Mouse (Mus musculus): ENCODE data around the gene Gm20388. TPM values are rescaled to one million over a fixed set of nuclear protein-coding genes. Genes with fewer than 3 reads are reported as not detected.

The Gm20388 gene
- polyA plus RNA-seq, 1 experiment from 2014 or later, result 4.4 TPM

DNA sequence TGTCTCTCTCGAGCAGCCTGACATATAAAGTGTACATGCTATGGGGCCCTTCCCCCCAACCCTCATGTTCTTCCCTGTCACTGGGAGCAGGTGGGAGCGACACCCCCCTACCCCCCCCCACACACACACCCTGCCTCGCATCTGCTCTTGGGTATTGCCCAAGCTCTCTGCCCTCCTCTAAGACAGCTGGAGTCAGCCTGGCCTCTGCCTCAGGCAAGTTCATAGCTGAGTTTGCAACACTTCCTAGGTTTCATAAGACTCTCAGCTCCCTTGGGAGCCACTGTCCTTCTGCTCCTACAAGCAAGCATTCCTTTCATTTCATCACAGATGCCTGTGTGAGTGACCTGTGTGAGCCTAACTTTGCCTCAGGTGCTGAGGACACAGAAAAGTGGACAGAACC, 2009.1 kb downstream of the Gm20388 start:
- H3K27me3 ChIP-seq, result no peaks in the 10 kb centered on the region
- no peak for ATAC-seq
- no peak overlapping the region for H3K4me2 ChIP-seq (replicated peaks)
- no peak overlapping the region for H3K27ac ChIP-seq
- no peaks in the 10 kb centered on the region for H3K9me3 ChIP-seq
- no peak overlapping the region for H3K4me3 ChIP-seq (replicated peaks)
- 55% methylated on average over 3 of the region's 3 CpGs for WGBS
- peaks cover 8% of the 10 kb centered on the region; the same call in 1 of the 2 replicates for H3K4me1 ChIP-seq (replicated peaks)
- H3K36me3 ChIP-seq, result no peaks in the 10 kb centered on the region
- H3K9ac ChIP-seq (replicated peaks), result no peak overlapping the region

DNA sequence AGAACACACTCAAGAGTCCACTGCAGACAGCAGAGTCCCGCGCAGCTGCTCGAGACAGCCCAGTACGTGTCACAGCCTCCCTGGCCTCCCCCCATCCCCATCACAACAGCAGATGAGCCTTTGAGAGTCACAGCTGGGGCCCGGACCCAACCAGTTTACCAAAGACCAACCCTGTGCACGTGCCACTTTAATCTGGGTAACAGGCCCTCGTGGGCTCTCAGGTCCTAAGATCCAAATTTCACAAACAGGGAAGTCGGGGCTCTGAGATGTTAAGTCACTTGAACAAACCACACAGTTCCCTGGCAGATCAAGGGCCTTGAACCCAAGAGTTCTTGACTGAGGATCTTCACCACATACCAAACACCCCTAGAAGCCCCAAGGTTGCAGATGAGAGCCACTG, 2010.9 kb downstream of the Gm20388 start:
- H3K9me3 ChIP-seq, result no peaks in the 10 kb centered on the region
- no peaks in the 10 kb centered on the region for H3K27me3 ChIP-seq
- H3K4me1 ChIP-seq (replicated peaks), result peaks cover 8% of the 10 kb centered on the region; the same call in 1 of the 2 replicates
- ATAC-seq, result no peak
- no peak overlapping the region for H3K4me3 ChIP-seq (replicated peaks)
- peak overlapping the region; percentile 30; the same call in 1 of the 2 replicates for H3K27ac ChIP-seq
- no peak overlapping the region for H3K9ac ChIP-seq (replicated peaks)
- H3K4me2 ChIP-seq (replicated peaks), result no peak overlapping the region
- H3K36me3 ChIP-seq, result no peaks in the 10 kb centered on the region
- WGBS, result 74% methylated on average over 8 of the region's 8 CpGs

DNA sequence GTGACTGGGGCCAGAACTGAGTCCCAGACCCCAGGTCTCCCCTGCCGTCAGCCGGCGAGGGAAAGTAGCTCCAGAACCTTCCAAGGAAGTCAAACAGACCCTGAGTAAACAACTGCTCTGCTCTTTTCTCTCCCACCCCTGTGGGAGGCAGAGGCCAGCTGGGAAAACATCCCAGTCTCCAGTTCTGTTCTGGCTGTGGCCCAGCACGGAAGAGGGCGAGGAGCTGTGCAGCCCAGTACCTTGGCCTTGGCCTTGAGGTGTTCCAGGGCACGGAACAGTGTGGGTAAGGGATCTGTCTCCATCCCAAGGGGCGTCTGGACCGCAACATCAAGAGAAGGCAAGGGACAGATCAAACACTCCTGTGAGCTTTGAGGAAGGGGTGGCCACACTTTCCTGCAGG, 2011.5 kb downstream of the Gm20388 start:
- Histone ChIP-seq H3K9me3 (no peaks in the 10 kb centered on the region), H3K4me1 (replicated peaks) (peaks cover 8% of the 10 kb centered on the region; the same call in 1 of the 2 replicates), H3K36me3 (no peaks in the 10 kb centered on the region), H3K9ac (replicated peaks) (no peak overlapping the region), H3K27ac (0 out of 2 replicates have a peak overlapping the region, but pooled peaks have one; percentile 30), H3K4me2 (replicated peaks) (no peak overlapping the region), H3K27me3 (no peaks in the 10 kb centered on the region), H3K4me3 (replicated peaks) (no peak overlapping the region)
- ATAC-seq, result 0 out of 2 replicates have a peak, but pooled peaks have one; percentile 46
- WGBS, result 79% methylated on average over 8 of the region's 8 CpGs

DNA sequence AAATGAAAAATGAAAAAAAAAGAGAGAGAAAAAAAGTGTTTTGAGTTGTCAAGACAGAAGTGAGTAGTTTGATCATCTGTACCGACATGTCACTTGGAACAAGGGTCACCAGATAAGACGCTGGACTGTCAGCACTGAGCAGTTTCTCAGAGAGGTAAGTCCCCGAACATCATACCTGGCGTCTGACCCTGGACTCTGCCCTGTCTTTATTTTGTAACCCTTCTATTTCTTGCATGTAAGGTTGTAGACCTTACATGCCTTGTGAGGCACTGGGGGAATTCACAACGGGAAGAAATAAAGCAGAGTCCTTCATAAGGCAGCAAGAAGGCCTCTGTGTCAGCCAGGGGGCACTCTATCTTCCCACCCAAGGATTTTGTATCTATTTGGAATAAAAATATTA, 2014.0 kb downstream of the Gm20388 start:
- 92% methylated on average over 5 of the region's 5 CpGs for WGBS
- no peak for ATAC-seq
- H3K27ac ChIP-seq, result no peak overlapping the region
- H3K27me3 ChIP-seq, result no peaks in the 10 kb centered on the region
- H3K9me3 ChIP-seq, result no peaks in the 10 kb centered on the region
- peaks cover 4% of the 10 kb centered on the region; the same call in 1 of the 2 replicates for H3K4me1 ChIP-seq (replicated peaks)
- no peak overlapping the region for H3K4me3 ChIP-seq (replicated peaks)
- no peak overlapping the region for H3K4me2 ChIP-seq (replicated peaks)
- H3K36me3 ChIP-seq, result no peaks in the 10 kb centered on the region
- no peak overlapping the region for H3K9ac ChIP-seq (replicated peaks)

DNA sequence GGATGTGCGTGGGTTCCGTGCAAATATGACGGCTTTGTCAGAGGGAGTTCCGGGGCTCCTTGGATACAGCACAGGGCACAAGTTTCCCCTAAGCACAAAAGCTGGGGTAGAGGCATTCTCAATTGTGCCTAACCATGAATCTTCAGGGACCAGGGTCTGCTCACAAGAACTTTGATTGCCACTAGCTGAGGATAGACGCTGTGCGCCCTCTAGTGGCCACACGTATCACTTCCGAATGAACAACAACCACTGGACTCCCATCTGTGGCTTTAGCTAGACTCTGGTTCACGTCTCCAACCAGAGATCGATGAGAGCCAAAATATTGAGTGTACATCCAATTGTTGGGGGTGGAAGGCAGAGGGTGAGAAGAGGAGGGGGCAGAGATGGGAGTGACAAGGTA, 2015.0 kb downstream of the Gm20388 start:
- 30% methylated on average over 10 of the region's 10 CpGs for WGBS
- peak; percentile 24 for ATAC-seq

DNA sequence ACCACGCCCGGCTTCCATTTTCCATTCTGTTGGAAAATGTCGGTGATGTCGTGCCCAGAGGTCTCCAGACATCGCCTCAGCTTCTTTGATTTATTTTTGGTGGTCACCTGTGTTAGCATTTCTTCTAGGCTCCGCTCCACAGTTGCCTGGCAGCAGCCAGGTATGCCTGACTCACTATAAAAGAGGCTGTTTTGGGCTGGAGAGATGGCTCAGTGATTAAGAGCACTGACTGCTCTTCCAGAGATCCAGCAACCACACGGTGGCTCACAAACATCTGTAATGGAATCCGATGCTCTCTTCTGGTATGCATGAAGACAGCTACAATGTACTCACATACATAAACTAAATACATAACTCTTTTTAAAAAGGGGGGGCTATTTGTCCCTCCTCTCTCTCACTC, 2015.6 kb downstream of the Gm20388 start:
- H3K9me3 ChIP-seq, result no peaks in the 10 kb centered on the region
- H3K4me3 ChIP-seq (replicated peaks), result no peak overlapping the region
- ATAC-seq, result no peak
- no peaks in the 10 kb centered on the region for H3K4me1 ChIP-seq (replicated peaks)
- H3K36me3 ChIP-seq, result no peaks in the 10 kb centered on the region
- no peak overlapping the region for H3K9ac ChIP-seq (replicated peaks)
- H3K27me3 ChIP-seq, result no peaks in the 10 kb centered on the region
- no peak overlapping the region for H3K27ac ChIP-seq
- 69% methylated on average over 8 of the region's 8 CpGs for WGBS
- H3K4me2 ChIP-seq (replicated peaks), result no peak overlapping the region

More for the DNA sequence above, 2015.0 kb downstream of the Gm20388 start:
- Histone ChIP-seq H3K4me1 (replicated peaks) (no peaks in the 10 kb centered on the region), H3K9me3 (no peaks in the 10 kb centered on the region), H3K36me3 (no peaks in the 10 kb centered on the region), H3K27me3 (no peaks in the 10 kb centered on the region), H3K9ac (replicated peaks) (no peak overlapping the region), H3K27ac (no peak overlapping the region), H3K4me3 (replicated peaks) (no peak overlapping the region), H3K4me2 (replicated peaks) (no peak overlapping the region)

DNA sequence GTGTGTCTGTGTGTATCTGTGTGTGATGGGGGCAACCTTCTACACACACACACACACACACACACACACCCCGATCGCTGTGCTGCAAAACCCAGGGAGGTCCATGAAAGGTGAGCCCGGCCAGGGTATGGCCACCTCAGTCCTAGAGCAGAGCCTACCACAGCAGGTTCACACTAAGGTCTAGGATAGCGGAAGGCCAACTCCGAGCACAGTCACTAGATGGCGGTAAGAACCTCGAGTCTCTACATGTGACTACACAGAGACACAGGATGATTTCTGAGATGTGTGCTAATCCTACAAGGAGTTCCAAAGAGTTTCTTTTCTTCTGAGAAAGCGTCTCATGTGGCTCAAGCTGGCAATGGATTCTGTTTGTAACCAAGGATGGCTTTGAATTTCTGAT, 2016.7 kb downstream of the Gm20388 start:
- no peaks in the 10 kb centered on the region for H3K36me3 ChIP-seq
- H3K4me1 ChIP-seq (replicated peaks), result no peaks in the 10 kb centered on the region; the same call in 1 of the 2 replicates
- no peak overlapping the region for H3K27ac ChIP-seq
- no peak overlapping the region for H3K9ac ChIP-seq (replicated peaks)
- H3K4me3 ChIP-seq (replicated peaks), result no peak overlapping the region
- ATAC-seq, result peak; percentile 51; the same call in 1 of the 2 replicates
- no peak overlapping the region for H3K4me2 ChIP-seq (replicated peaks)
- 48% methylated on average over 8 of the region's 8 CpGs for WGBS
- H3K27me3 ChIP-seq, result no peaks in the 10 kb centered on the region
- H3K9me3 ChIP-seq, result no peaks in the 10 kb centered on the region

DNA sequence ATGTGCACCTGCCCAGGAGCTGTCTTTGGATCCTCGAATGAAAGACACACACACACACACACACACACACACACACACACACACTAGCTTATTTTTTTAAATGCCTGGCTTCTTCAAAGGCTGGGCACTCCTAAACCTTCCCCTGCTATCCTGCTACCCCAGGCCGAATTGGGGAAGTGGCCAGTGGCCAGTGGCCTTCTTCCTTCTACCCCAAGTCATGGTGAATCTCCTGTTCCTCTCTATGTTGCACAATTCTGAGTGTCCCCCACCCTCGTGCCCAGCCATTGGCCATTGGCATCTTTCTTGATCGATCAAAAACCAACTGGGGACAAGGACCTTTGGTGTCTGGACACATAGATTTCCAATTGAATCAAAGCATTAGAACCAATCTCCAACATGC, 2019.4 kb downstream of the Gm20388 start:
- 81% methylated on average over 4 of the region's 4 CpGs for WGBS
- no peaks in the 10 kb centered on the region for H3K9me3 ChIP-seq
- H3K4me2 ChIP-seq (replicated peaks), result no peak overlapping the region
- H3K27ac ChIP-seq, result no peak overlapping the region
- H3K9ac ChIP-seq (replicated peaks), result no peak overlapping the region
- peaks cover 11% of the 10 kb centered on the region for H3K4me1 ChIP-seq (replicated peaks)
- ATAC-seq, result no peak
- no peaks in the 10 kb centered on the region for H3K27me3 ChIP-seq
- H3K4me3 ChIP-seq (replicated peaks), result no peak overlapping the region
- no peaks in the 10 kb centered on the region for H3K36me3 ChIP-seq

DNA sequence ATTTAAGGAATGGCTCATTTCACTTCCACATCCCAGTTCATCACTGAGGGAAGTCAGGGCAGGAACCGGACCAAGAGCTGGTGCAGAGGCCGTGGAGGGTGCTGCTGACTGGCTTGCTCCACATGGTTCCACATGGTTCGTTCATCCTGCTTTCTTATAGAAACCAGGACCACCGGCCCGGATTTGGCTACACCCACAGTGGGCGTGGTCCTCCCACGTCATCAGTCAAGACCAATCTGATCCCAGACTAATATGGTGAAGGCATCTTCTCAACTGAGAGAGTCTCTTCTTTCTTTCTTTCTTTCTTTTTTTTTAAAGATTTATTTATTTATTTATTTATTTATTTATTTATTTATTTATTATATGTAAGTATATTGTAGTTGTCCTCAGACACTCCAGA, 2020.9 kb downstream of the Gm20388 start:
- Histone ChIP-seq H3K4me2 (replicated peaks) (no peak overlapping the region), H3K27me3 (no peaks in the 10 kb centered on the region), H3K9me3 (no peaks in the 10 kb centered on the region), H3K4me1 (replicated peaks) (peaks cover 27% of the 10 kb centered on the region), H3K9ac (replicated peaks) (no peak overlapping the region), H3K4me3 (replicated peaks) (no peak overlapping the region), H3K27ac (no peak overlapping the region), H3K36me3 (no peaks in the 10 kb centered on the region)
- ATAC-seq, result no peak
- 85% methylated on average over 7 of the region's 7 CpGs for WGBS

DNA sequence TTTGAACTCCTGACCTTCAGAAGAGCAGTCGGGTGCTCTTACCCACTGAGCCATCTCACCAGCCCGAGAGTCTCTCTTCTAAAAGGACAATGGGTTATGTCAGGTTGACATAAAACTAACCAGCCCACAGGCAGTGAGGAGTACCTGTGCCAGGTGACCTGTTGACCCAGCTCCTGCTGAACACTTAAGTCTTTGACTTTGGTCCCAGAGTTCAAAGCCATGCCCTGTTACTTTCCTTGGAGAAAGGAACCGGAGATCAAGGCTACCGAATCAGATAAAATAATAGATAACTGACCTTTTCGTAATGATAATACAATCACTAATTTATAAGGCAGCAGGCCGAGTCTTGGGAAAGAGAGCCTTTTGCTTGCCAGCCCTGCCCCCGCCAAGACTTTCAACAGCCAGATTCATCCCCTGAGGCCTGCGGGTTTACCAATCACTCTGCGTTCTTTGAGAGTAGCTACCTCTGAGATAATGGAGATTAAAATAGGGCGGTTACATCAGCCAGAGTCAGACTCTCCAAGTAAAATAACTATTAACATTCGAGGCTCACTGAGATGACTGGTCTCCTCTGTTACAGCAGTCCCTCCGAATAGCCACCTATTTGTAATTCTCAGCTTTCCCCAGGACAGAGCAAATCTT, 2021.5 kb downstream of the Gm20388 start:
- no peak overlapping the region for H3K4me2 ChIP-seq (replicated peaks)
- no peaks in the 10 kb centered on the region for H3K9me3 ChIP-seq
- H3K36me3 ChIP-seq, result no peaks in the 10 kb centered on the region
- no peak overlapping the region for H3K9ac ChIP-seq (replicated peaks)
- H3K27me3 ChIP-seq, result no peaks in the 10 kb centered on the region
- no peak overlapping the region for H3K4me3 ChIP-seq (replicated peaks)
- ATAC-seq, result no peak
- 67% methylated on average over 12 of the region's 12 CpGs for WGBS
- H3K4me1 ChIP-seq (replicated peaks), result peaks cover 29% of the 10 kb centered on the region
- H3K27ac ChIP-seq, result no peak overlapping the region

DNA sequence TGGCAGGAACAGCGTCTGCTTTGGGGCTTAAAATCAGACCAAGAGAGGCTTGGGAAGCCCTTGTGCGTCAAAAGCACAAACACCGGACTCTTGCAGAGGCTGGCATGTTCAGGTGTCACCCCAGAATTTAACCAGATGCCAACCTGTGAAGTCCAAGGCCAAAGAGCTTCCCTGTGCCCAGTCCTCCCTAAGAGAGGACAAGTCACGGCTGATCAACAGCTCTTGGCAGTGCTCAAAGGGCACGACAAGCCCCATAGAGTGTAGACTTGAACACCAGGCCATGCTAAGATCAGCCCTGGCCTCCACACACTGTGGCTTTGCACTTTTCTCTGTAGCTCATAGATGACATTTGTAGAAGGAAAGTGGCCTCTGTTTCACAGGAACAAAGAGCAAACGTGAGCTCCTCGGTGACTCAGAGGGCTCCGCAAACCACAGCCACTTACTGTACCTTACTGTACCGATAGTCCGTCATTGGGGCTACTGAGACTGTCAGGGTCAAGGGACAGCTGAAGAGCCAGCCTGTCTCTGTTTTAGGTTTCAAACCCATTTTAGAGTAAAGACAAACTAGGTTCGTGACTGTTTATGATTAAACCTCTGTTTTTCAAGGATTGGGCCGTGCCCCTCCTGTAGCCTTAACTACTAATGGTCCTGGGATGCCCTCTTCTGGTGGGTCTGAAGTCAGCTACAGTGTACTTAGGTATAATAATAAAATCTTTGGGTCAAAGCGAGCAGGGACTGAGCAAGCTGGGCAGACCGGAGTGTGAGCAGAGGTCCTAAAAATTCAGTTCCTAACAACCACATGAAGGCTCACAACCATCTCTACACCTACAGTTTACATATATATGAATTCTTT, 2022.3 kb downstream of the Gm20388 start:
- no peak overlapping the region for H3K4me2 ChIP-seq (replicated peaks)
- no peak overlapping the region for H3K27ac ChIP-seq
- WGBS, result 87% methylated on average over 14 of the region's 14 CpGs
- H3K9me3 ChIP-seq, result no peaks in the 10 kb centered on the region
- peaks cover 29% of the 10 kb centered on the region for H3K4me1 ChIP-seq (replicated peaks)
- no peak overlapping the region for H3K4me3 ChIP-seq (replicated peaks)
- ATAC-seq, result no peak
- H3K9ac ChIP-seq (replicated peaks), result no peak overlapping the region
- H3K27me3 ChIP-seq, result no peaks in the 10 kb centered on the region
- H3K36me3 ChIP-seq, result no peaks in the 10 kb centered on the region

DNA sequence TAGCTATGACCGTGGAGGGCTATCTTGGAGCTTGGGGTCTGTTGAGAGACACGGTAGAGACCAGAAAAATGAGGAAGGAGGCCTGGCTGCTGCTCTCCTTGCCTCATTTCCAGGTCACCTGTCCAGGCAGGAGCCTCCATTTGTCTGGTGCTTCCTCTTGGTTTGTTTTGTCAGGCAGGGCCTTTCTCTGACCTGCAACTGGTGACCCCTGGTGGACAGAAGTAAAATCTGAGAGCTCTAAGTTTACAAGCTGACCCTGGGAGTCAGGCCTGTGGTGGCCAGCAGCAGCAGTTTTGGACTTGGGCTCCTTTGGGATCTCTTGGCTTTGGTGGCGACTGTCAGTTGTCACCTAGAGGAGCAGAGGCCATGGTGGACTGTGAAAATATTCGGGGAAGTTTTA, 2023.9 kb downstream of the Gm20388 start:
- Histone ChIP-seq H3K4me1 (replicated peaks) (peaks cover 29% of the 10 kb centered on the region), H3K27me3 (no peaks in the 10 kb centered on the region), H3K4me2 (replicated peaks) (no peak overlapping the region), H3K9ac (replicated peaks) (no peak overlapping the region), H3K36me3 (no peaks in the 10 kb centered on the region), H3K27ac (peak overlapping the region; percentile 86), H3K9me3 (no peaks in the 10 kb centered on the region), H3K4me3 (replicated peaks) (no peak overlapping the region)
- 41% methylated on average over 4 of the region's 4 CpGs for WGBS
- no peak for ATAC-seq

Measured in midbrain, embryonic 13.5 days (tissue).